Mouse (Mus musculus): Measurements from ENCODE around the gene Adh6b.

DNA sequence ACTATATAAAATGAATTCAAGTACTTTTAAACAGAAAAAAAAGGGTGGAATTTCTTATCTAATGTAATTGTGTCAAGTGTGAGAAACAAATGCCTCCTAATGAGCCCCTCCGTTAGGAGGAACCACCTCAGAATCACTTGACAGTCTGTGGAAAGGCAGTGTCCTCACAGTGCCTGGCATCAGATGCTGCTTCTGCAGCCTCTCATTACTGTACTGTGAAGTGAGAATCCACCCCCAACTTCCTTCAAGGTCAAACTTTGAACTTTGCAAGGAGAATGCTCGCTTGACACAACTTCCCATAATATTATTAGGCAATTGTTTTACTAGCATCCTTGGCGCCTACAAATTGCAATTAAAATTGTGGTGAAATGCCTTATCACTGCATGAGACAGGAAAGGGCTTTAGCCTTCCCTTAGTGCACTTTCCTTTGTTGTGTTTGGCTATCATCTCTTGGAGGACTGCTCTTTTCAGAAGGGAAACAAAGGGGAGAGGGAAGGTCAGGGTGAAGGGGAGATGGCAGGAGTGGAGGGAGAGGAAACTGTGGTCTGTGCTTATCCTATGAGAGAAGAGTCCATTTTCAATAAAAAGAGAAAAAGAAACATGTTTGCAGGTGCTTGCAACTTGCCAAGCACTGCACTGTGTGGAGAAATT lies 5.3 kb upstream of the Adh6b start:
- no peak for TF ChIP-seq CTCF (IDR thresholded peaks at IDR 0.05; ENCODE audit: low read depth)
- TF ChIP-seq EP300 (IDR thresholded peaks at IDR 0.05; ENCODE audit: low read depth): no peak

Measured in heart, postnatal 0 days (tissue).